Mouse (Mus musculus) MEL (cell line): Measurements from ENCODE around the gene Slc25a11. TPM values are rescaled to one million over a fixed set of nuclear protein-coding genes. Genes with fewer than 3 reads are reported as not detected.

Experiments
- DNase-seq: peaks from one replicate; pipeline ENCODE4 v3.0.0; 2011; ENCODE audit warnings: low read depth, low spot score
- H3K27ac ChIP-seq: 2 replicates; pipeline ENCODE4 v1.5.1; 2012; ENCODE audit warnings: low read depth, mild to moderate bottlenecking, control low read depth, low read length, moderate library complexity; ENCODE audit not compliant: control insufficient read depth
- H3K27me3 ChIP-seq, 2 experiments: fragments of 150-350 bp in 1 of 2; sonication (generic) in 1 of 2; 2 replicates each; pipeline ENCODE4 v1.6.1; 2012; ENCODE audit warnings: low read length in 2 of 2, mild to moderate bottlenecking in 2 of 2, improper control_type of control experiment in 1 of 2, moderate library complexity in 1 of 2; ENCODE audit not compliant: insufficient read depth in 2 of 2, control insufficient read depth in 1 of 2
- H3K36me3 ChIP-seq, 2 experiments: 2 replicates each; pipeline ENCODE4 v1.6.1; 2012 to 2014; ENCODE audit warnings: low read length in 2 of 2, improper control_type of control experiment in 1 of 2, inconsistent platforms in 1 of 2, mild to moderate bottlenecking in 1 of 2; ENCODE audit not compliant: insufficient read depth in 2 of 2, control insufficient read depth in 1 of 2
- H3K4me1 ChIP-seq, 2 experiments: fragments of 150-350 bp in 1 of 2; sonication (generic) in 1 of 2; 2 replicates each; pipeline ENCODE4 v1.6.1; 2012; ENCODE audit warnings: low read length in 2 of 2, improper control_type of control experiment in 1 of 2, mild to moderate bottlenecking in 1 of 2; ENCODE audit not compliant: insufficient read depth in 2 of 2, control insufficient read depth in 1 of 2
- H3K4me3 ChIP-seq, 2 experiments: fragments of 150-350 bp in 1 of 2; sonication (generic) in 1 of 2; 2 replicates each; pipeline ENCODE4 v1.5.1; 2012; ENCODE audit warnings: low read depth in 2 of 2, low read length in 2 of 2, mild to moderate bottlenecking in 2 of 2, moderate library complexity in 2 of 2, control low read depth in 1 of 2, improper control_type of control experiment in 1 of 2; ENCODE audit not compliant: control insufficient read depth in 1 of 2, insufficient read depth in 1 of 2
- H3K79me2 ChIP-seq: 2 replicates; pipeline ENCODE4 v1.6.1; 2012; ENCODE audit warnings: mild to moderate bottlenecking, low read length, moderate library complexity; ENCODE audit not compliant: control insufficient read depth, poor library complexity, insufficient read depth
- H3K9ac ChIP-seq: 2 replicates; pipeline ENCODE4 v1.6.1; 2012; ENCODE audit warnings: low read depth, mild to moderate bottlenecking, control low read depth, low read length, moderate library complexity; ENCODE audit not compliant: control insufficient read depth, poor library complexity, severe bottlenecking
- H3K9me3 ChIP-seq: fragments of 150-350 bp; sonication (generic); replicated peaks from 2 replicates; pipeline ENCODE4 v1.6.1; 2012; ENCODE audit warnings: mild to moderate bottlenecking, low read length, improper control_type of control experiment, moderate library complexity; ENCODE audit not compliant: insufficient read depth
- BHLHE40 ChIP-seq: IDR thresholded peaks from 2 replicates; pipeline ENCODE4 v1.6.1; 2012; ENCODE audit warnings: low read depth, mild to moderate bottlenecking, inconsistent platforms, low read length, improper control_type of control experiment, borderline replicate concordance
- CHD2 ChIP-seq: IDR thresholded peaks from 2 replicates; pipeline ENCODE4 v1.6.1; 2011; ENCODE audit warnings: low read length, improper control_type of control experiment
- CTCF ChIP-seq, 3 experiments: IDR thresholded peaks in 2 of 3; conservative IDR thresholded peaks in 1 of 3; 2 replicates each; pipeline ENCODE4 v1.5.1; 2011 to 2012; ENCODE audit warnings: low read length in 3 of 3, low read depth in 2 of 3, mild to moderate bottlenecking in 2 of 3, improper control_type of control experiment in 1 of 3, inconsistent platforms in 1 of 3, mixed read lengths in 1 of 3, moderate library complexity in 1 of 3; ENCODE audit not compliant: control insufficient read depth in 1 of 3, insufficient read depth in 1 of 3, poor library complexity in 1 of 3, severe bottlenecking in 1 of 3
- E2F4 ChIP-seq: IDR thresholded peaks from 2 replicates; pipeline ENCODE4 v1.6.1; 2011; ENCODE audit warnings: low read depth, low read length, improper control_type of control experiment, borderline replicate concordance
- EP300 ChIP-seq, 2 experiments: IDR thresholded peaks; 2 replicates each; pipeline ENCODE4 v1.6.1; 2011; ENCODE audit warnings: improper control_type of control experiment in 2 of 2, low read length in 2 of 2, low read depth in 1 of 2, mild to moderate bottlenecking in 1 of 2
- ETS1 ChIP-seq: IDR thresholded peaks from 2 replicates; pipeline ENCODE4 v1.6.1; 2012; ENCODE audit warnings: low read depth, mild to moderate bottlenecking, inconsistent platforms, low read length, improper control_type of control experiment, moderate library complexity
- GATA1 ChIP-seq: IDR thresholded peaks from 2 replicates; pipeline ENCODE4 v1.6.1; 2011; ENCODE audit warnings: low read depth, low read length, improper control_type of control experiment
- HCFC1 ChIP-seq: IDR thresholded peaks from 2 replicates; pipeline ENCODE4 v1.6.1; 2012; ENCODE audit warnings: low read depth, mild to moderate bottlenecking, inconsistent platforms, low read length, improper control_type of control experiment, moderate library complexity
- KAT2A ChIP-seq: conservative IDR thresholded peaks from 2 replicates; pipeline ENCODE4 v1.6.1; 2012; ENCODE audit warnings: low read depth, low read length, improper control_type of control experiment, inconsistent platforms
- MAFK ChIP-seq: IDR thresholded peaks from 2 replicates; pipeline ENCODE4 v1.6.1; 2011; ENCODE audit warnings: low read depth, mild to moderate bottlenecking, low read length, improper control_type of control experiment, borderline replicate concordance
- MAX ChIP-seq: IDR thresholded peaks from 2 replicates; pipeline ENCODE4 v1.6.1; 2011; ENCODE audit warnings: low read length, improper control_type of control experiment
- MEF2A ChIP-seq: IDR thresholded peaks from 2 replicates; pipeline ENCODE4 v1.6.1; 2014; ENCODE audit warnings: low read depth, mild to moderate bottlenecking, inconsistent platforms, low read length, improper control_type of control experiment; ENCODE audit not compliant: poor library complexity, insufficient replicate concordance, severe bottlenecking; ENCODE audit errors: extremely low read depth
- MYB ChIP-seq: IDR thresholded peaks from 2 replicates; pipeline ENCODE4 v1.6.1; 2011; ENCODE audit warnings: mild to moderate bottlenecking, low read depth, low read length, improper control_type of control experiment
- MYC ChIP-seq: IDR thresholded peaks from 2 replicates; pipeline ENCODE4 v1.6.1; 2011; ENCODE audit warnings: low read depth, mild to moderate bottlenecking, low read length, improper control_type of control experiment, moderate library complexity
- POLR2A ChIP-seq, 2 experiments: IDR thresholded peaks; 2 replicates each; pipeline ENCODE4 v1.6.1; 2011 to 2012; ENCODE audit warnings: low read length in 2 of 2, mild to moderate bottlenecking in 2 of 2, control low read depth in 1 of 2, improper control_type of control experiment in 1 of 2, low read depth in 1 of 2, moderate library complexity in 1 of 2; ENCODE audit not compliant: control insufficient read depth in 1 of 2, insufficient read depth in 1 of 2, poor library complexity in 1 of 2
- POLR2AphosphoS2 ChIP-seq: IDR thresholded peaks from 2 replicates; pipeline ENCODE4 v1.6.1; 2011; ENCODE audit warnings: low read length, improper control_type of control experiment
- POLR2AphosphoS5 ChIP-seq: IDR thresholded peaks from 2 replicates; pipeline ENCODE4 v1.6.1; 2012; ENCODE audit warnings: low read depth, borderline replicate concordance, mild to moderate bottlenecking, inconsistent platforms, low read length, moderate library complexity, mixed read lengths
- RAD21 ChIP-seq: IDR thresholded peaks from 2 replicates; pipeline ENCODE4 v1.6.1; 2011; ENCODE audit warnings: mild to moderate bottlenecking, low read depth, low read length, improper control_type of control experiment
- RCOR1 ChIP-seq: IDR thresholded peaks from 2 replicates; pipeline ENCODE4 v1.6.1; 2012; ENCODE audit warnings: low read depth, mild to moderate bottlenecking, inconsistent platforms, low read length, improper control_type of control experiment
- SIN3A ChIP-seq: IDR thresholded peaks from 2 replicates; pipeline ENCODE4 v1.6.1; 2012; ENCODE audit warnings: low read length, improper control_type of control experiment, inconsistent platforms
- SMC3 ChIP-seq: IDR thresholded peaks from 2 replicates; pipeline ENCODE4 v1.6.1; 2011; ENCODE audit warnings: low read depth, low read length, improper control_type of control experiment
- TAL1 ChIP-seq: IDR thresholded peaks from 2 replicates; pipeline ENCODE4 v1.6.1; 2012; ENCODE audit warnings: mild to moderate bottlenecking, inconsistent platforms, low read length, moderate library complexity, mixed read lengths
- UBTF ChIP-seq: IDR thresholded peaks from 2 replicates; pipeline ENCODE4 v1.6.1; 2012; ENCODE audit warnings: low read depth, mild to moderate bottlenecking, inconsistent platforms, low read length, improper control_type of control experiment, moderate library complexity, borderline replicate concordance; ENCODE audit not compliant: insufficient read depth
- USF1 ChIP-seq: IDR thresholded peaks from 2 replicates; pipeline ENCODE4 v1.6.1; 2014; ENCODE audit warnings: low read depth, mild to moderate bottlenecking, inconsistent platforms, low read length, improper control_type of control experiment, moderate library complexity
- USF2 ChIP-seq, 2 experiments: IDR thresholded peaks; 2 replicates each; pipeline ENCODE4 v1.6.1; 2011 to 2012; ENCODE audit warnings: improper control_type of control experiment in 2 of 2, low read length in 2 of 2, borderline replicate concordance in 1 of 2, inconsistent platforms in 1 of 2, low read depth in 1 of 2, mild to moderate bottlenecking in 1 of 2; ENCODE audit not compliant: insufficient read depth in 1 of 2
- ZC3H11A ChIP-seq: IDR thresholded peaks from 2 replicates; pipeline ENCODE4 v1.6.1; 2012; ENCODE audit warnings: low read depth, mild to moderate bottlenecking, inconsistent platforms, low read length, improper control_type of control experiment
- ZMIZ1 ChIP-seq: IDR thresholded peaks from 2 replicates; pipeline ENCODE4 v1.6.1; 2012; ENCODE audit warnings: low read depth, mild to moderate bottlenecking, inconsistent platforms, low read length, improper control_type of control experiment, moderate library complexity
- ZNF384 ChIP-seq: IDR thresholded peaks from 2 replicates; pipeline ENCODE4 v1.6.1; 2012; ENCODE audit warnings: low read depth, mild to moderate bottlenecking, inconsistent platforms, low read length, improper control_type of control experiment
- polyA plus RNA-seq, 2 experiments: library from polyadenylated mRNA; stranded (reverse) in 1 of 2; unstranded in 1 of 2; fragments of >175 nt in 1 of 2; fragments of >200 nt in 1 of 2; gene quantifications; 2 replicates each; pipeline versions ENCODE4 v1.2.1 to v1.2.4; 2012; ENCODE audit warnings: low replicate concordance in 2 of 2, low read depth in 1 of 2; ENCODE audit not compliant: insufficient read length in 2 of 2, insufficient read depth in 1 of 2, missing spikeins in 1 of 2
- total RNA-seq: library from RNA; depleted of rRNA; stranded (reverse); fragments of 300-350 nt; gene quantifications from 2 replicates; pipeline ENCODE4 v1.2.3, GENCODE M21; 2012

Slc25a11 gene
- total and polyA plus RNA-seq, 3 experiments: 96.3 to 145 (median 114) TPM

DNA sequence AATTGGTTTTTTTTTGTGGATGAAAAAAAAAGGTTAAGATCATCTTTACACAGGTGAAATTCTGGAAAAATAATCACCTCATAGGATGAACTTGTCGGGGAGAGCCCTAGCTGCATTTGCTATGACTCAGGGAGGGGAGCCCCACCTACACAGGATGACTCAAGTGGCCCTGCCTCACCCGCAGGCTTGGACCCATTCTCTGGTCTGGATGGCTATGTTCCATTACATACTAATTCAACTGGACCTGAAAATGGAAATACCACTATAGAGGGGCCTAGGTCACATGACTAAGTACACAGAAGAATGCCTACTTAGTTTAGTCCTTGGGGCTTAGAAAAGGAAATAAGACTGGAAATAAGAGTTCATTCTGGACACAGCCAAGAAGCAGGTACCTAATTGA, 4.1 kb upstream of the Slc25a11 start:
- peaks cover 17 to 46% of the 10 kb centered on the region in 2 experiments for H3K36me3 ChIP-seq
- H3K27ac ChIP-seq: peak overlapping the region; percentile 73; the same call in 1 of the 2 replicates
- H3K4me1 ChIP-seq: peaks cover 12 to 41% of the 10 kb centered on the region in 2 experiments
- TF ChIP-seq UBTF: no peak
- 0 out of 4 replicates have a peak, but pooled peaks of 1 of the 2 experiments have one; percentile 6 for TF ChIP-seq POLR2A (IDR thresholded peaks at IDR 0.05; ENCODE audit: control insufficient read depth in 1 of 2, insufficient read depth in 1 of 2, low read depth in 1 of 2, low read length in 2 of 2, poor library complexity in 1 of 2)
- peak; percentile 75 for TF ChIP-seq POLR2AphosphoS2
- peak; percentile 69 for TF ChIP-seq USF1
- TF ChIP-seq ZMIZ1: 0 out of 2 replicates have a peak, but pooled peaks have one; percentile 14
- peak overlapping the region; percentile 99 for H3K9ac ChIP-seq
- H3K4me3 ChIP-seq: no peak overlapping the region
- no peaks in the 10 kb centered on the region for H3K9me3 ChIP-seq
- H3K27me3 ChIP-seq: no peaks in the 10 kb centered on the region
- peak; percentile 65 for DNase-seq
- peaks cover 78% of the 10 kb centered on the region for H3K79me2 ChIP-seq

DNA sequence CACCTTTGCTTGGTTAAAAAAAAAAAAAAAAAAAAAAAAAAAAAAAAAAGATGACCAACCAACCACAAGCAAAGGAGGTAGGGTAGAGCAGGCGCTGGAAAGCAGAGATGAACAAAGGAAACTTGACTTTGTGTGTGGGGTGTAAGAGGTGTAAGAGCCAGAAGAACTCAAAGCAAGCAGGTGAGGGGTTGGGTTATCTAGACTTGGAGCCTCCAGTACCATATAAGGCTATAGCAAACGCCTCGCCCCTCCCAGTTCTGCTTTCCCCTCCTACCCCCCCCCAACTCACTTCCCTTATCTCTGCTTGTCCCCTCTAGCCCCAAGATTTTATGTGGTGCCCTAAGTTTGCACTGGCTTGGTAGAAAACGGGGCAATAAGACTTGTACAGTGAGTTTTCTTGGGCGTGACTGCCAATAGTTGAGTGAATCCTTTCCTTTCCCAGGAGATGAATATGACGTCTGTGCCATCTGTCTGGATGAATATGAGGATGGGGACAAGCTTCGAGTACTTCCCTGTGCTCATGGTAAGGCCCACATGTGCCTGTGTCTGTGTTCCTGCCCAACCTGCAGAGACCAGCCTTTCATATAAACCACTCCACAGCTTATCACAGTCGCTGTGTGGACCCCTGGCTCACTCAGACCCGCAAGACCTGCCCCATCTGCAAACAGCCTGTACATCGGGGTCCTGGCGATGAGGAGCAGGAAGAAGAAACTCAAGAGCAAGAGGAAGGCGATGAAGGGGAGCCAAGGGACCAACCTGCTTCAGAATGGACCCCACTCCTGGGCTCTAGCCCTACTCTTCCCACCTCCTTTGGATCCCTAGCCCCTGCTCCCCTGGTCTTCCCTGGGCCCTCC, 3.3 kb upstream of the Slc25a11 start:
- peak overlapping the region; percentile 95 for H3K27ac ChIP-seq
- H3K4me1 ChIP-seq: peaks cover 12 to 49% of the 10 kb centered on the region in 2 experiments
- H3K79me2 ChIP-seq: peaks cover 79% of the 10 kb centered on the region
- peak overlapping the region in 1 of 2 experiments; percentile 1; a peak in 1 of 4 replicates for H3K4me3 ChIP-seq
- H3K9ac ChIP-seq: peak overlapping the region; percentile 99
- peaks cover 17 to 52% of the 10 kb centered on the region in 2 experiments for H3K36me3 ChIP-seq
- DNase-seq: peak; percentile 95
- H3K9me3 ChIP-seq: no peaks in the 10 kb centered on the region
- H3K27me3 ChIP-seq: no peaks in the 10 kb centered on the region
- TF ChIP-seq HCFC1 (peak; percentile 53; the same call in 1 of the 2 replicates), GATA1 (peak; percentile 83), TAL1 (no peak), KAT2A (no peak), MAX (no peak), POLR2AphosphoS2 (peak; percentile 72; the same call in 1 of the 2 replicates), RAD21 (no peak), ZC3H11A (no peak), POLR2A (IDR thresholded peaks at IDR 0.05; ENCODE audit: control insufficient read depth in 1 of 2, insufficient read depth in 1 of 2, low read depth in 1 of 2, low read length in 2 of 2, poor library complexity in 1 of 2) (peak in 1 of 2 experiments; percentile 62; a peak in 1 of 4 replicates), RCOR1 (peak; percentile 62; the same call in 1 of the 2 replicates), CHD2 (no peak), POLR2AphosphoS5 (no peak), SIN3A (peak; percentile 78), SMC3 (peak; percentile 16; the same call in 1 of the 2 replicates), E2F4 (no peak), EP300 (IDR thresholded peaks at IDR 0.05; ENCODE audit: low read depth in 1 of 2, low read length in 2 of 2) (peak in 1 of 2 experiments; percentile 49; a peak in 2 of 4 replicates), MYC (no peak), CTCF (IDR thresholded peaks at IDR 0.05 in 2 of 3, conservative IDR thresholded peaks at IDR 0.05 in 1 of 3; ENCODE audit: control insufficient read depth in 1 of 3, insufficient read depth in 1 of 3, low read depth in 2 of 3, low read length in 3 of 3, poor library complexity in 1 of 3, severe bottlenecking in 1 of 3) (no peak), MAFK (no peak), USF1 (no peak), BHLHE40 (no peak), ZNF384 (peak; percentile 61), ETS1 (peak; percentile 70), MYB (no peak), MEF2A (no peak), USF2 (IDR thresholded peaks at IDR 0.05; ENCODE audit: borderline replicate concordance in 1 of 2, insufficient read depth in 1 of 2, low read depth in 1 of 2, low read length in 2 of 2) (no peak)
